Mouse (Mus musculus) myocyte (in vitro differentiated cells): ENCODE data around the gene Map4. TPM values are rescaled to one million over a fixed set of nuclear protein-coding genes. Genes with fewer than 3 reads are reported as not detected.

Experiments
- H3K27me3 ChIP-seq: one replicate; pipeline ENCODE4 v1.6.1; 2011; ENCODE audit not compliant: control insufficient read depth, insufficient read depth, insufficient read length
- H3K36me3 ChIP-seq: one replicate; pipeline ENCODE4 v1.6.1; 2011; ENCODE audit not compliant: control insufficient read depth, insufficient read depth
- H3K4me2 ChIP-seq: one replicate; pipeline ENCODE4 v1.6.1; 2011; ENCODE audit warnings: low read depth, control low read depth
- H3K4me3 ChIP-seq: one replicate; pipeline ENCODE4 v1.5.1; 2011; ENCODE audit warnings: mild to moderate bottlenecking, control low read depth, moderate library complexity
- H3K79me2 ChIP-seq: one replicate; pipeline ENCODE4 v1.6.1; 2011; ENCODE audit not compliant: control insufficient read depth, insufficient read depth
- H3ac ChIP-seq: one replicate; pipeline ENCODE4 v1.6.1; 2011; ENCODE audit not compliant: control insufficient read depth, insufficient read length
- CEBPB ChIP-seq: IDR thresholded peaks from 2 replicates; pipeline ENCODE4 v1.6.1; 2011; ENCODE audit warnings: mild to moderate bottlenecking, moderate library complexity; ENCODE audit not compliant: poor library complexity, insufficient read depth, severe bottlenecking
- E2F4 ChIP-seq: IDR thresholded peaks from one replicate; pipeline ENCODE4 v1.6.1; 2011; ENCODE audit warnings: mild to moderate bottlenecking, control low read depth, moderate library complexity; ENCODE audit not compliant: insufficient read depth
- MAX ChIP-seq: IDR thresholded peaks from one replicate; pipeline ENCODE4 v1.6.1; 2011; ENCODE audit warnings: low read depth, mild to moderate bottlenecking, control low read depth
- MYOD1 ChIP-seq, 3 experiments: IDR thresholded peaks; one replicate each; pipeline ENCODE4 v1.6.1; 2011; ENCODE audit warnings: control low read depth in 2 of 3, low read depth in 2 of 3, mild to moderate bottlenecking in 2 of 3, moderate library complexity in 1 of 3; ENCODE audit not compliant: insufficient read length in 2 of 3, control insufficient read depth in 1 of 3
- MYOG ChIP-seq, 3 experiments: IDR thresholded peaks; one replicate each; pipeline ENCODE4 v1.6.1; 2011; ENCODE audit warnings: control low read depth in 2 of 3, low read depth in 2 of 3, mild to moderate bottlenecking in 2 of 3; ENCODE audit not compliant: insufficient read length in 2 of 3, control insufficient read depth in 1 of 3, insufficient read depth in 1 of 3
- POLR2A ChIP-seq: IDR thresholded peaks from one replicate; pipeline ENCODE4 v1.6.1; 2011; ENCODE audit warnings: low read depth, mild to moderate bottlenecking, control low read depth, moderate library complexity; ENCODE audit not compliant: insufficient read length
- POLR2AphosphoS2 ChIP-seq: IDR thresholded peaks from one replicate; pipeline ENCODE4 v1.6.1; 2011; ENCODE audit warnings: low read depth, control low read depth; ENCODE audit not compliant: insufficient read length
- REST ChIP-seq: IDR thresholded peaks from one replicate; pipeline ENCODE4 v1.6.1; 2011; ENCODE audit warnings: mild to moderate bottlenecking, control low read depth, moderate library complexity; ENCODE audit not compliant: insufficient read depth, insufficient read length
- SRF ChIP-seq: IDR thresholded peaks from one replicate; pipeline ENCODE4 v1.6.1; 2011; ENCODE audit warnings: low read depth; ENCODE audit not compliant: control insufficient read depth, insufficient read length
- TCF12 ChIP-seq: IDR thresholded peaks from one replicate; pipeline ENCODE4 v1.6.1; 2011; ENCODE audit warnings: mild to moderate bottlenecking, control low read depth; ENCODE audit not compliant: poor library complexity, insufficient read depth, severe bottlenecking
- TCF3 ChIP-seq: IDR thresholded peaks from one replicate; pipeline ENCODE4 v1.6.1; 2011; ENCODE audit warnings: low read depth, control low read depth; ENCODE audit not compliant: insufficient read length
- USF1 ChIP-seq: IDR thresholded peaks from one replicate; pipeline ENCODE4 v1.6.1; 2011; ENCODE audit warnings: low read depth, mild to moderate bottlenecking, control low read depth, moderate library complexity
- polyA plus RNA-seq: library from polyadenylated mRNA; unstranded; fragments of >200 nt; fragmentation: generic; extraction: Trizol; gene quantifications from one replicate; pipeline ENCODE4 v1.2.1, GENCODE M21; 2012; ENCODE audit warnings: missing spikeins

The Map4 gene
- polyA plus RNA-seq, 1 experiment, result 246 TPM

DNA sequence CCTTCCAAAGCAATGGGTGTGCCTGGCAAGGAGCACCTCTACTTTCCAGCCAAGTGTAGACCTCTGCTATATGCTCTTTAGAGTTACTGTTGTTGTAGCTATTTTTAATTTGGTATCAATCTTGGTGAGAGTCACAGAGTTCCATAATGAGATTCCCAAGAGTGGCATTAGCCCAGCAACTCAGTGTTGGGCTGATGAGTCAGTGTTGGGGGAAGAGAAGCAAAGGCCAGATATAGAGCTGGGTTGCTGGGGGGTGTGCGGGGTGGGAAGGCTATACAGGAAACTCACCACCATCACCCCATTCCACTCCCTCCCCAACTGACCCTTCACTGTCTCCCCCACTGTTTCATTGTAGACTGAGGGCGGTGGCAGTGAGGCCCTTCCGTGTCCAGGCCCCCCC, 149.8 kb downstream of the Map4 start:
- Histone ChIP-seq H3K36me3 (peaks cover 41% of the 10 kb centered on the region), H3K27me3 (no peaks in the 10 kb centered on the region), H3K4me3 (no peak overlapping the region), H3K4me2 (no peak overlapping the region), H3K79me2 (no peaks in the 10 kb centered on the region), H3ac (no peak overlapping the region)
- TF ChIP-seq TCF3 (no peak), POLR2AphosphoS2 (no peak), TCF12 (no peak), REST (no peak), CEBPB (no peak), USF1 (no peak), SRF (no peak), MYOG (IDR thresholded peaks at IDR 0.05; ENCODE audit: control insufficient read depth in 1 of 3, insufficient read depth in 1 of 3, insufficient read length in 2 of 3, low read depth in 2 of 3) (no peak), E2F4 (no peak), MYOD1 (IDR thresholded peaks at IDR 0.05; ENCODE audit: control insufficient read depth in 1 of 3, insufficient read length in 2 of 3, low read depth in 2 of 3) (no peak), MAX (no peak), POLR2A (no peak)

DNA sequence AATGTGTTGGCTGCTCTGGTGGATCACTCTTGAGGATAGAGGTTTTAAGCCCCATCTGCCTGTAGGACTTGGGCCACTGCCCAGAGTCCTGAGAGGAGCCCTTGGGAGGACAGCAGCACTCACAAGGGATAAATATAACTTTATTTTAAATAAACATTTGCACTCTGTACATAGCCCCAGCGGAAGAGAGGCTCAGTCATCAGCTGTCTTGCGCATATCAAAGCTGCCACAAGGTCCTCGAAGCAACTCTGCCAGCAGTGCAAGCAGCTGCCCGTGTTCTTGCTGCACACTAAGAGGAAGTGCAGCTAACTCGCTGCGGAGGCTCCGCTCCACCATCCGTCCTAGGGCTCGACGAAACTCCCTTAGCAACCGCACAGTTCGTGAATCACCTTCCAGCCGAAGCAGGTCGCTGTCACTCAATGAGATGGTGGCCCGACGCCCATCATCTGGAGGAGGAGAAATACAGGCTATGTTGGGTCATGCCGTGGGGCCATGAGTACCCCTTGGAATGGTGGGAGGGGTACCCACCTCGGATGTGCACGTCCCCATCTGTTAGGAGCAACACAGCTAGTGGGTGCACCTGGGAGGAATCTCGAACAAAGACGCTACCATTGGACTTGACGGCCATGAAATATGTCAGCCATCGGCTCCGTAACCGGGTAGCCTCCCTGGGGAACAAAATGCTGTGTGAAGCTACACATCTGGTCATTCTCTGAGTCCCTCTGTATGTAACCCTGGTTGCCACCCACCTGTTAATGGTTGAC, 153.1 kb downstream of the Map4 start:
- no peak overlapping the region for H3K4me2 ChIP-seq
- no peak overlapping the region for H3K4me3 ChIP-seq
- H3K27me3 ChIP-seq, result no peaks in the 10 kb centered on the region
- peaks cover 24% of the 10 kb centered on the region for H3K36me3 ChIP-seq
- H3ac ChIP-seq, result no peak overlapping the region
- no peaks in the 10 kb centered on the region for H3K79me2 ChIP-seq
- TF ChIP-seq SRF (no peak), MAX (no peak), E2F4 (no peak), TCF3 (no peak), POLR2A (peak; percentile 18), TCF12 (no peak), MYOG (IDR thresholded peaks at IDR 0.05; ENCODE audit: control insufficient read depth in 1 of 3, insufficient read depth in 1 of 3, insufficient read length in 2 of 3, low read depth in 2 of 3) (peak; percentile 54 to 82 (median 80)), MYOD1 (IDR thresholded peaks at IDR 0.05; ENCODE audit: control insufficient read depth in 1 of 3, insufficient read length in 2 of 3, low read depth in 2 of 3) (peak; percentile 66 to 91 (median 84))

DNA sequence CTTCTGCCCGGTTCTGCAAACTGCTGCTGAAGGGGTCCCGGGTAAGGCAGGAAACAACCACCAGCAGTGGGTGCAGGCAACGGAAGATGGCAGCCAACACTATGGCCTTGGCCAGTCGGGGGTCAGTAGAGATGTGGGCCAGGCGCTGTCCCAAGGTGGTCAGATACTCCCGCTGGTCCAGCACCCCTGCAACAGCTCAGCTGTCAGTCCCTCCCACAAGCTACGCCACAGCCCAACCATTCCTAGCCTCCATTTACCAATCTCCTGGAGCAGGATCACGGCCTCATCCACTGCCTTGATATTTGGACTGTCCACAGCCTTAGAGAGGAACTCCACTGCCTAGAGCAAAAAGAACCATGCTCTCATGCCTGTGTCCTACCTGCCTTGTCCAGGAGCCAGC, 154.4 kb downstream of the Map4 start:
- Histone ChIP-seq H3K36me3 (peaks cover 27% of the 10 kb centered on the region), H3K27me3 (no peaks in the 10 kb centered on the region), H3K4me3 (no peak overlapping the region), H3ac (no peak overlapping the region), H3K4me2 (no peak overlapping the region), H3K79me2 (no peaks in the 10 kb centered on the region)
- no peak for TF ChIP-seq E2F4
- peak; percentile 45 for TF ChIP-seq POLR2A
- no peak for TF ChIP-seq TCF3
- no peak for TF ChIP-seq SRF
- peak; percentile 94 for TF ChIP-seq POLR2AphosphoS2

DNA sequence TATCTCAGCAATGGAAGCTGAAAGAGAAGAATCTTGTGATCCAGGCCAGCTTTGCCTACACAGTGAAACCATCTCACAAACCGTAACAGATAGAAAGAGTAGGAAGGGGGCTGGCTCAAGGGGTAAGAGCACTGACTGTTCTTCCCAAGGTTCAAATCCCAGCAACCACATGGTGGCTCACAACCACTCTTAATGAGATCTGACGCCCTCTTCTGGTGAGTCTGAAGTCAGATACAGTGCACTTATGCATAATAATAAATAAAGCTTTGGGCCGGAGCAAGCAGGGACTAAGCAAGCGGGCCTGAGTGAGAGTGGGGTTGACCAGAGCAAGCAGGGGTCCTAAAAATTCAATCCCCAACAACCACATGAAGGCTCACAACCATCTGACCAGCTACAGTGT, 162.0 kb downstream of the Map4 start:
- Histone ChIP-seq H3K36me3 (peaks cover 43% of the 10 kb centered on the region), H3K4me2 (no peak overlapping the region), H3ac (no peak overlapping the region), H3K27me3 (no peaks in the 10 kb centered on the region), H3K4me3 (no peak overlapping the region), H3K79me2 (no peaks in the 10 kb centered on the region)
- TF ChIP-seq POLR2AphosphoS2 (no peak), POLR2A (no peak), MAX (no peak), TCF3 (no peak), MYOD1 (IDR thresholded peaks at IDR 0.05; ENCODE audit: control insufficient read depth in 1 of 3, insufficient read length in 2 of 3, low read depth in 2 of 3) (no peak), REST (no peak), E2F4 (no peak), USF1 (no peak), SRF (no peak), MYOG (IDR thresholded peaks at IDR 0.05; ENCODE audit: control insufficient read depth in 1 of 3, insufficient read depth in 1 of 3, insufficient read length in 2 of 3, low read depth in 2 of 3) (no peak), TCF12 (no peak), CEBPB (no peak)

DNA sequence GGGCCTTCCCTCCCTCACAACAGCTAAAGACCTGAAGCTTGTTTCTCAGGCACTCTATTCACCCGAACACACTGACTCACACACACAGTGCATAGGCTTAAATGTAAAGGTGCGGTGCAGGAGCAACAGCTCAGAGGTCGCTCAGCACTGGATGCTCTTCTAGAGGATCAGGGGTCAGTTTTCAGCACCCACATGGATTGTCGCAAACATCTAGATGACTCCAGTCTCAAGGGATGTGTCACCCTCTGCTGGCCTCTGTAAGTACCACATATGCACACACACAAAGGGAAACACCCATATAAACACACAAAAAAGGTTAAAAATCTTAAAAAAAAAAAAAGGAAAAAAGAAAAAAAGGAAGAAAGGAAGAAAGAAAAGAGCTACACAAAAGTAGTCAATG, 163.5 kb downstream of the Map4 start:
- Histone ChIP-seq H3K36me3 (peaks cover 42% of the 10 kb centered on the region), H3K27me3 (no peaks in the 10 kb centered on the region), H3K4me2 (no peak overlapping the region), H3K79me2 (peaks cover 4% of the 10 kb centered on the region), H3K4me3 (no peak overlapping the region), H3ac (no peak overlapping the region)
- TF ChIP-seq USF1, result no peak
- no peak for TF ChIP-seq MYOG (IDR thresholded peaks at IDR 0.05; ENCODE audit: control insufficient read depth in 1 of 3, insufficient read depth in 1 of 3, insufficient read length in 2 of 3, low read depth in 2 of 3)
- TF ChIP-seq REST, result no peak
- no peak for TF ChIP-seq SRF
- no peak for TF ChIP-seq E2F4
- no peak for TF ChIP-seq TCF3
- no peak for TF ChIP-seq CEBPB
- TF ChIP-seq MYOD1 (IDR thresholded peaks at IDR 0.05; ENCODE audit: control insufficient read depth in 1 of 3, insufficient read length in 2 of 3, low read depth in 2 of 3), result no peak
- no peak for TF ChIP-seq POLR2A
- no peak for TF ChIP-seq POLR2AphosphoS2
- no peak for TF ChIP-seq TCF12
- no peak for TF ChIP-seq MAX
